Mouse (Mus musculus): ENCODE measurements around the gene Simc1.

The Simc1 gene

DNA sequence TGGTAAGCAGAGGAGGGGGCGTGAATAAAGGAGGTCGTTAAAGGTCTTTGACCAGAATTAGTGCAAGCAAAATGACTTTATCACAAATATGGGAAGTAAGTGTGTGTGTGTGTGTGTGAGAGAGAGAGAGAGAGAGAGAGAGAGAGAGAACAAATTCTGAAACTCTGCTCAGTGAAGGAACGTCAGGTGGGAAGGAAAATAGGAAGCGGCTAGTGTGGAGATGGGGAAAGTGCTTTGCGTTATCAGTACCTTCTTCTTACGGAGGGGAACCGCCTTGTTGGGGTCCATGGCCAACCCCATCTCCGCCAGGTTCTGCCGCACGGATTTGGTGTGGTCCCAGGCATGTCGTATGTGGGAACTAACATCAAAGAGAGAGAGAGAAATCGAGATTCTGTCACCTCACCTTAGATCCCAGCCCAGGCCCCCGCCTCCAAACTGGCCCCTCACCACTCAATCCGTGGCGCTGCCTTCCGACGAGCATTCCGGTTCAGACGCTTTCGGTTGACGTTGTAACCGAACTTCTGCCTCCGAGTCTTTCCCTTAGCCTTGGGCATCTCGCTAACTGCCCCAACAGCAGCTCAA, 85.9 kb downstream of the Simc1 start:
- DNase-seq, result no peak

- DNase-seq, result peak; percentile 99
These were observed 86.7 kb downstream of the Simc1 start, which contains the start of the genes Nop16 and Higd2a for GRCm38 (mm10) chr13:54589996-54590951. Gene Nop16, minus strand, starts transcription at chr13:54590090. Gene Higd2a, plus strand, starts transcription at chr13:54590207.

DNA sequence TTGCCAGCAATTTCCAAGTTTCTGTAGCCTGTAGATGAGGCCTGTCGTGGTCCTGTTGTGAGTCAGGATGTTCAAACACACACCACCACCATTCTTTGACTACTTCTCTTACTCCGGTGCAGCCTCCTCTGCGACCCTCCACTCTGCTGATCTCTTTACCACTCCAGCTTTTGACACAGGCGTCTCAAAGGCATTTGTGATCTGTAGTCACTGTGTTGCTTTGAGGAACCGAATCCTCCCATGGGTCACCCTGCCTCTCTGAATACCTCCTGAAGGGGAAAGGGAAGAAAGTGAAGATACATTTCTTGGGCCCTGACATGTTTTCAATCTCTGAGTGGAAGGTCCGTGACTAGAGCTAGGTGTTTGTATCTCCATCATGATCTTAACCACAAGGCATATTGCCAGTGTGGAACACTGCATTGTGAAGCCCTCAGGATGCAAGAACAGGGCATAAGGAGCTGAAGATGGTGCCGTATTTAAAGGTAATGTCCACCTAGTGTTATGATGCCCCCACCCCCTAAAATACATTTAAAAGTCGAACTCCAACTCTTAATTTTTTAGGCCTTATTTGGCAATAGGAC, 88.3 kb downstream of the Simc1 start:
- DNase-seq, result peak; percentile 52

DNA sequence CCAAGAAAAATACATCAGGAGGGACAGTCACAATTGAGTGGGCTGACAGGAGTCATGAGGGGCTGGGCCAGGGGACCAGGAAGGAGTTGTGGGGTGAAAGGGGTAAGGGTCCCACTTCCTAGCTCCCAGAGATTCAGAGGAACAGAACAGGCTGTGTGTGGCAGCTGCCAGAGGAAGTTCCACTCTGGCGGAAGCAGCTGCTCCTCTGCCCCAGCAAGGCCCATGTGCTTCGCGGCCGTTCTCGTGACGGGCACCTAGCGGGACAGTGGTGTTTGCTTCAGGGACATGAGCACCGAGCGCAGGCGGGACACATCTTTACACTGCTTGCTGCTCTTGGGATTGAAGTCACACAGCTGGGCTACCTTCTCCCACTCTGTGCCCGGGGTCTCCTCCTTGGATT, 90.0 kb downstream of the Simc1 start:
- DNase-seq, result no peak

GRCm38 (mm10) chr13:54596107-54596690, 92.6 kb downstream of the Simc1 start:
- no peak for DNase-seq

GRCm38 (mm10) chr13:54596870-54597269, 93.3 kb downstream of the Simc1 start:
- no peak for DNase-seq

GRCm38 (mm10) chr13:54598622-54599143, 95.1 kb downstream of the Simc1 start:
- DNase-seq, result peak; percentile 57

Measured in cerebellum, adult 9-10 months (tissue).